Mouse (Mus musculus) neural tube, embryonic 10.5 days (tissue): ENCODE results near the gene Itpripl1.
"Not testable (repeated sequence)": the region's sequence is repeated elsewhere in the genome, so short reads cannot be mapped to it uniquely, and the experiment has no call there.

Source experiments
- DNase-seq: peaks from one replicate; pipeline ENCODE4 v3.0.0-alpha.2; 2017; ENCODE audit warnings: low spot score; ENCODE audit errors: extremely low spot score

Itpripl1 gene

GRCm38 (mm10) chr2:127143158-127144063 lies at the start of gene Itpripl1:
Gene Itpripl1 (minus strand): TSS chr2:127143442.
- peak; percentile 68 for DNase-seq

GRCm38 (mm10) chr2:127189574-127189973 lies 46.3 kb upstream of the Itpripl1 start:
- no peak for DNase-seq

- DNase-seq, result peak; percentile 68
Measured at GRCm38 (mm10) chr2:127182598-127183381, 39.5 kb upstream of the Itpripl1 start.

- not testable (repeated sequence) for DNase-seq
Measured at GRCm38 (mm10) chr2:127166261-127166660, 23.0 kb upstream of the Itpripl1 start.

GRCm38 (mm10) chr2:127165675-127166074 lies 22.4 kb upstream of the Itpripl1 start:
- DNase-seq, result no peak

GRCm38 (mm10) chr2:127145699-127146098 lies 2.5 kb upstream of the Itpripl1 start:
- DNase-seq, result no peak

- no peak for DNase-seq
Measured at GRCm38 (mm10) chr2:127142577-127143157, 575 bp downstream of the Itpripl1 start.

- DNase-seq, result no peak
Measured at GRCm38 (mm10) chr2:127142031-127142430, 1.2 kb downstream of the Itpripl1 start.

GRCm38 (mm10) chr2:127140011-127140410 lies 3.2 kb downstream of the Itpripl1 start:
- DNase-seq, result no peak

- DNase-seq, result no peak
Measured at GRCm38 (mm10) chr2:127139605-127140004, 3.6 kb downstream of the Itpripl1 start.

GRCm38 (mm10) chr2:127139094-127139493 lies 4.1 kb downstream of the Itpripl1 start:
- DNase-seq, result no peak

GRCm38 (mm10) chr2:127138449-127138848 lies 4.8 kb downstream of the Itpripl1 start:
- no peak for DNase-seq

GRCm38 (mm10) chr2:127137838-127138420 lies 5.3 kb downstream of the Itpripl1 start:
- DNase-seq, result no peak

- DNase-seq, result peak; percentile 26
Measured at GRCm38 (mm10) chr2:127136979-127137378, 6.3 kb downstream of the Itpripl1 start.

- DNase-seq, result not testable (repeated sequence)
Measured at GRCm38 (mm10) chr2:127135255-127135654, 8.0 kb downstream of the Itpripl1 start.

GRCm38 (mm10) chr2:127133621-127134461 lies 9.4 kb downstream of the Itpripl1 start, which contains the start of gene Ncaph:
Gene Ncaph (minus strand): TSS chr2:127133954.
- peak; percentile 99 for DNase-seq

GRCm38 (mm10) chr2:127131353-127131752 lies 11.9 kb downstream of the Itpripl1 start:
- DNase-seq, result no peak

- DNase-seq, result no peak
Measured at GRCm38 (mm10) chr2:127128926-127129325, 14.3 kb downstream of the Itpripl1 start.

- no peak for DNase-seq
Measured at GRCm38 (mm10) chr2:127121591-127122235, 21.5 kb downstream of the Itpripl1 start.

- DNase-seq, result no peak
Measured at GRCm38 (mm10) chr2:127108986-127109385, 34.3 kb downstream of the Itpripl1 start.
